Mouse (Mus musculus): Measurements from ENCODE around the gene Morf4l2. TPM values are rescaled to one million over a fixed set of nuclear protein-coding genes. Genes with fewer than 3 reads are reported as not detected.

The Morf4l2 gene
- total and polyA plus RNA-seq, 3 experiments: 189 to 585 (median 358) TPM

DNA sequence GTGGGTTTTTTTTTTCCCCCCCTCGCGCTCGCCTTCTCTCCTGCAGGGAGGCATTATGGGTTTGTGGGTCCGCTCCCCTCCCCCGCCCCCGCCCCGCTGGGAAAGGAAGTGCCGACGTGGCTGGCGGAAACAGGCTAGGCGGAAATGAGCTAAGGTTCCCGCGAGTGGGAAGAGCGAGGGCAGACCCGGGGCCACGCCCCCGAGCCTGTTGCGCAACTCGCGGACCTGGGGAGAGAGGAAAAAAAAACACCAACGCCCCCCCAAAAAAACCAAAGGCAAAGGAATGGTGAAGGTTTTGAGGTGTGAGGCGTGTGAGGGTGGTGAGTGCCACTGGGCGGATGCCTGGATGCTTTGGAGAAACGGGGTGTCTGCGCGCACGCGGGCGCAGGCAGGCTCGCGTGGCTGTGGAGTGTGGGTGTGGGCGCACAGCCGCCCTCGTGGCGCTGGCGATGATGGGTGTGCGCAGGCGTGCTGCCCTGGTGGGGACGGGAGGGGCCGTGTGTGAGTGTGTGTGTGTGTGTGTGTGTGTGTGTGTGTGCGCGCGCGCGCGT, 1.8 kb downstream of the Morf4l2 start:
- Histone ChIP-seq H3K4me3 (replicated peaks in 1 of 3; ENCODE audit: low read depth in 2 of 3, low read length in 2 of 3, poor library complexity in 1 of 3) (peak overlapping the region; percentile 58 to 85 (median 64)), H3K4me1 (ENCODE audit: control insufficient read depth in 1 of 2, insufficient read depth in 2 of 2) (peaks cover 0 to 3% of the 10 kb centered on the region in 2 experiments; a peak in 1 of 4 replicates), H3K27ac (ENCODE audit: insufficient read depth, low read depth) (peak overlapping the region; percentile 96), H3K36me3 (replicated peaks in 1 of 2; ENCODE audit: control insufficient read depth in 1 of 2, insufficient read depth in 1 of 2, low read length in 1 of 2) (peaks cover 3 to 12% of the 10 kb centered on the region in 2 experiments), H3K9ac (ENCODE audit: insufficient read depth, low read depth) (peak overlapping the region; percentile 80), H3K4me2 (ENCODE audit: insufficient read depth, low read depth, poor library complexity, severe bottlenecking) (no peak overlapping the region), H3K79me2 (replicated peaks; ENCODE audit: control insufficient read depth, extremely low read depth, insufficient read depth, poor library complexity, severe bottlenecking) (peaks cover 27% of the 10 kb centered on the region), H3K9me3 (replicated peaks; ENCODE audit: low read length) (no peaks in the 10 kb centered on the region), H3K27me3 (replicated peaks) (no peaks in the 10 kb centered on the region)
- TF ChIP-seq HCFC1 (IDR thresholded peaks at IDR 0.05; ENCODE audit: low read depth, low read length) (peak; percentile 72), SIN3A (IDR thresholded peaks at IDR 0.05; ENCODE audit: low read length) (no peak), CTCF (conservative IDR thresholded peaks at IDR 0.05 in 1 of 2, IDR thresholded peaks at IDR 0.05 in 1 of 2; ENCODE audit: low read depth in 2 of 2, low read length in 2 of 2) (no peak), USF2 (conservative IDR thresholded peaks at IDR 0.05; ENCODE audit: low read depth, low read length) (no peak), POLR2AphosphoS2 (IDR thresholded peaks at IDR 0.05; ENCODE audit: low read depth, low read length) (no peak), KAT2A (IDR thresholded peaks at IDR 0.05; ENCODE audit: insufficient replicate concordance, low read length) (no peak), MYC (IDR thresholded peaks at IDR 0.05; ENCODE audit: low read depth, low read length) (peak; percentile 76; the same call in 1 of the 2 replicates), PAX5 (IDR thresholded peaks at IDR 0.05; ENCODE audit: low read length) (no peak), ZNF384 (IDR thresholded peaks at IDR 0.05; ENCODE audit: low read depth, low read length) (peak; percentile 65), MAZ (IDR thresholded peaks at IDR 0.05; ENCODE audit: low read depth, low read length) (peak; percentile 77; the same call in 1 of the 2 replicates), UBTF (IDR thresholded peaks at IDR 0.05; ENCODE audit: low read depth, low read length) (no peak), POLR2A (IDR thresholded peaks at IDR 0.05; ENCODE audit: low read depth, low read length) (peak; percentile 69), RAD21 (IDR thresholded peaks at IDR 0.05; ENCODE audit: low read depth, low read length) (no peak), ZC3H11A (IDR thresholded peaks at IDR 0.05; ENCODE audit: low read depth, low read length) (no peak), MEF2A (IDR thresholded peaks at IDR 0.05; ENCODE audit: borderline replicate concordance, low read depth, low read length) (peak; percentile 27; the same call in 1 of the 2 replicates), IRF4 (IDR thresholded peaks at IDR 0.05; ENCODE audit: low read depth, low read length) (no peak; the same call in 1 of the 2 replicates), MAX (IDR thresholded peaks at IDR 0.05; ENCODE audit: low read length) (peak; percentile 78; the same call in 1 of the 2 replicates), TBP (conservative IDR thresholded peaks at IDR 0.05; ENCODE audit: low read depth, low read length) (no peak), SMC3 (IDR thresholded peaks at IDR 0.05; ENCODE audit: low read depth, low read length) (no peak), JUND (conservative IDR thresholded peaks at IDR 0.05; ENCODE audit: low read depth, low read length) (no peak), NRF1 (IDR thresholded peaks at IDR 0.05; ENCODE audit: low read depth, low read length) (peak; percentile 80), CHD1 (IDR thresholded peaks at IDR 0.05; ENCODE audit: low read depth, low read length) (no peak), EP300 (IDR thresholded peaks at IDR 0.05; ENCODE audit: low read length) (no peak), BHLHE40 (IDR thresholded peaks at IDR 0.05; ENCODE audit: low read depth, low read length) (peak; percentile 62; the same call in 1 of the 2 replicates), ELF1 (IDR thresholded peaks at IDR 0.05; ENCODE audit: low read depth, low read length) (peak; percentile 76), ZKSCAN1 (IDR thresholded peaks at IDR 0.05; ENCODE audit: borderline replicate concordance, low read depth, low read length) (no peak), MXI1 (IDR thresholded peaks at IDR 0.05; ENCODE audit: low read depth, low read length) (peak; percentile 94; the same call in 1 of the 2 replicates), ZMIZ1 (IDR thresholded peaks at IDR 0.05; ENCODE audit: low read depth, low read length) (no peak), MAFK (IDR thresholded peaks at IDR 0.05; ENCODE audit: insufficient replicate concordance, low read length) (no peak), ETS1 (conservative IDR thresholded peaks at IDR 0.05; ENCODE audit: low read depth, low read length) (no peak), GABPA (IDR thresholded peaks at IDR 0.05; ENCODE audit: insufficient replicate concordance, low read depth, low read length) (no peak), USF1 (IDR thresholded peaks at IDR 0.05; ENCODE audit: low read depth, low read length) (no peak), RCOR1 (conservative IDR thresholded peaks at IDR 0.05; ENCODE audit: low read depth, low read length) (no peak), E2F4 (IDR thresholded peaks at IDR 0.05; ENCODE audit: insufficient replicate concordance, low read depth, low read length) (no peak), CHD2 (IDR thresholded peaks at IDR 0.05; ENCODE audit: low read length) (no peak), NELFE (IDR thresholded peaks at IDR 0.05; ENCODE audit: low read depth, low read length) (peak; percentile 66), JUN (IDR thresholded peaks at IDR 0.05; ENCODE audit: insufficient read depth, low read depth, low read length) (no peak), TCF12 (IDR thresholded peaks at IDR 0.05; ENCODE audit: low read depth, low read length) (no peak)
- in situ Hi-C loops (cut with MboI; ENCODE audit: low pct_ligation_motif_present, low pct_unique_long_range_greater_than_20kb, low sequenced_read_pairs) (loop anchor here (10.0 to 25.0 kb wide), 2 partner anchors 117 to 271 kb away; no protein-coding TSS in a partner anchor), dilution Hi-C loops (cut with MboI; ENCODE audit: extremely low pct_ligation_motif_present, extremely low pct_unique_long_range_greater_than_20kb, low sequenced_read_pairs) (no loop called here)
- peak; percentile 58 for DNase-seq (ENCODE audit: extremely low read depth)

Data from CH12.LX (cell line).